Mouse (Mus musculus) liver, adult (tissue): Measurements from ENCODE around the gene Gm19684.
"Not testable (repeated sequence)": the region's sequence is repeated elsewhere in the genome, so short reads cannot be mapped to it uniquely, and the experiment has no call there.

ENCODE experiments used
- GATA4 ChIP-seq: IDR thresholded peaks from 2 replicates; pipeline ENCODE4 v1.6.1; 2014; ENCODE audit warnings: mild to moderate bottlenecking, low read length; ENCODE audit not compliant: insufficient replicate concordance

The Gm19684 gene

DNA sequence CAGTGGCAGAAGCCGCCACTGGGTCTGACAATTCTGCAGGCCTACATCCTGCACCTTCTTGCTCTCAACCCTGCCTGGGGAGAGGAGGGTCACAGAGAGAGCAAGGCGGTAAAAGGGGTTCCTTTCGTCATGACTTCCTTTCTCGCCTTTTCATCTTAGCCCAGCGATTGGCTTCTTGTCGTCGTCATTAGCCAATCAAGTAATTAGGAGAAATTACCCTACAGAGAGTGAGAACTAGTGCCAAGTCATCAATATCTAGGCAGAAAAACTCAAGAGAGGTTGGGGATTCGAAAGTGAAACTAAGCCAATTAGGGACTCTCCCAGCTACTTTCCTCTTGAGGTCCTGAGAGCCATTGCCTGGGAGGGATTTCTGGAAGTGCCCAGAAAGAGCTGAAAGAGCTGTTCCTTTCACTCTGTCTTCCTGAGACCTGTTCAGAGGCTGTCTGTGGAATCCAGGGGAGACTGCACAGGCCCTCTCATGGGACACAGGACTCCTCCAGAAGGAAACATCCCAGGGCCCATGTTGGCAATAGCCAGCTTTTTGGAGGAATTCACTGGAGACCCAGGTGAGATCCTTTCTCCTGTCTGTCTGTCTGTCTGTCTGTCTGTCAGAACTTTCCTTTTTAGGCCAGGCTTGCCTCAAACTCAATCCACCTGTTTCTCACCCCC lies at the start of gene Gm19684:
Gm19684 (plus strand) TSS at position 327 of the 669 bp plus-strand sequence.
- not testable (repeated sequence) for TF ChIP-seq GATA4

DNA sequence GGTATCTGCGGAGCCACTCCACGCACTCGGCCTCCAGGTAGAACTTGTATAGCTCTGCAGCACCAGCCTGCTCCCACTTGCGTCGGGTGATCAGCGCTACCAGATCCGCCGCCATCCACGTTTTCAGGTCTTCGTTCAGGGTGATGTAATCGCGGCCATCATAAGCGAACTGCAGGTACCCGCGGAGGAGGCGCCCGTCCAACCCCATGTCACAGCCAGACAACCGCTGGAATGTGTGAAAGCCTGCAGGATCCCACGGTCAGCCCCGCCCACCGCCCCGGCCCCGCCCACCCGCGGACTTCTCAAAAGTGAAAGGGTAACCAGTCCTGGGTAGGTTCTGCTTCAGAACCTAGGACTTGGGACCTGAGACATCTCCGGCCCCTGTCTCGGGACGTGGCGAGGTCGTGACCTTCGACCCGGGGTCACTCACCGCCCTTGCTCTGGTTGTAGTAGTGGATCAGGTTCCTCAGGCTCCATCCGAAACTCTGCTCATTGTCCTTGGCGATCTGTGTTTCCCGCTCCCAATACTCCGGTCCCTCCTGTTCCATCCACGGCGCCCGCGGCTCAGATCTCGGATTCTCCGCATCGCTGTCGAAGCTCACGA lies 38.1 kb upstream of the Gm19684 start:
- no peak for TF ChIP-seq GATA4

DNA sequence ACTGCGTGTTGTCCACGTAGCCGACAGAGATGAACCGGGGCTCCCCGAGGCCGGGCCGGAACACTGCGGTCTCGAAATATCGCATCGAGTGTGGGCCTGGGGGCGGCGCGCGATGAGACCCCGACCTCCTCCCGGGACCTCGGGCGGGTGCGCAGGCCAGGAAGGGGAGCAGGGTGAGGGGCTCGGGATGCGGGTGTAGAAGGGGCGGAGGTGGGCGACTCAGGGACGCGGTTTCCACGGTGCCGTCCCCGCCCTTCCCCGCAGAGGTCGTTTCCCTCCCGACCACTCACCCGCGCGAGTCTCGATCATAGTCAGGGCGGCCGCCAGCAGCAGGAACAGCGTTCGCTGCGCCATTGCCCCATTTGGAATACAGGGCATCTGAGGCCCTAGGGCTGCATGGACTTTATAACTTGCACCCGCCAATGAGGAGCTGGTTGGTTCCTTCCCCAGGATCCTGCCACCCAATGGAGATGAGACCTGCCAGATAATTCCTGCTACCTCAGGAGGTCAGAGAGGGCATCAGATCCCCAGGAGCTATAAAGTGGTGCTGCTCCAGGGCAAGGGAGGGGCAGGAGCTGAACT lies 37.5 kb upstream of the Gm19684 start:
- TF ChIP-seq GATA4 = no peak

DNA sequence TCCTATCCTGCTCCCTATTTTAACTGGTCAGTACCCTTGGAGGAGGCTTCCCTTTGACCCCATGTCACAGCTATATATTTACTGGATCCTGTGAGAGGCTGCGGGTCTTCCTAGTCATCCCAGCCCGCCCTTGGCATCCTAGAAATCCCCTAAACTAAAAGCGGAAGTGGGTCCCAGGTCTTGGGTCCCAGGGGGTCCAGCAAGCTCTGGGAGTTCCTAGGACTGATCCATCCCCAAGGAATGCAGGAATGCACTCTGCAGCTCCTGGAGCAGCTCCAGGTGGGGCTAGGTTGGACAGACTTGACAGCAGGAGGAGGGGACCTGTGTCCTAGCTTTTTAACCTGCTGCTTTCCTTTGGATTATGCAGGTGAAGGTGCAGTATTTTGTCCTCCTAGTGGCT lies 27.5 kb upstream of the Gm19684 start:
- TF ChIP-seq GATA4 = no peak

DNA sequence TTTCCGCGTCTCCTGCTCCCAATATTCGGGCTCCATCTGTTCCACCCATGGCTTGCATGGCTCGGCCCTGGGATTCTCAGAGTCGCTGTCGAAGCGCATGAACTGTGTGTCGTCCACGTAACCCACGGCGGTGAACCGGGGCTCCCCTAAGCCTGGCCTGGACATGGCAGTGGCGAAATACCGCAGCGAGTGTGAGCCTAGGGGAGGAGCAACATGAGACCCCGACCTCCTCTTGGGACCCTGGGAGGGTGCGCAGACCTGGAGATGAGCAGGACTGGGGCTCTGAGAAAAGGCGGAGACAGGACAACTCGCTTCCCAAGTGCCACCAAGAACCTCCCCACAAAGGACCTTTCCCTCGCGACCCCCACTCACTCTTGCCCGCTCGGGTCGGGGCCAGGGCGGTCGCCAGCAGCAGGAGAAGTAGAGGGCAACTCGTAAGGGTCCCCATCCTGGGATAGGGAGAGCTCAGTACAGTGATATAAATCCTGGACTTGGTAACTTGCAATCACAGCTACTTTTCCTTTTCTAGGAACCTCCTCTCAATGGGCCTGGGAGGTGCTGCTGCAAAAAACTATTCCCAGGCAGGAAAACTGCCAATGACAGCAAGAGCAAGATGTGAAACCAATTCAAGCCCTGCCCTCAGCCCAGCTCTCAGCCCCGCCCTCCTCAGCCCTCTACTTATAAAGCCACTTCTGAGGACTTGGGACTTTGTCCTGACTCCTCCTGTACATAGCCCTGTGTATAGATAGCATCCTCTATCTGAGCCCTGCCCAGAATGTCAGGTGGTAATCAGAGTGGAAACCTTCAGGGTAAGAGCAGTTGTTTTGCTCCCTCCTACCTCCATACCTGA lies 7.7 kb downstream of the Gm19684 start, which contains the start of gene Gm7030:
Gm7030 (minus strand) TSS at position 458 of the 850 bp plus-strand sequence.
- not testable (repeated sequence) for TF ChIP-seq GATA4

DNA sequence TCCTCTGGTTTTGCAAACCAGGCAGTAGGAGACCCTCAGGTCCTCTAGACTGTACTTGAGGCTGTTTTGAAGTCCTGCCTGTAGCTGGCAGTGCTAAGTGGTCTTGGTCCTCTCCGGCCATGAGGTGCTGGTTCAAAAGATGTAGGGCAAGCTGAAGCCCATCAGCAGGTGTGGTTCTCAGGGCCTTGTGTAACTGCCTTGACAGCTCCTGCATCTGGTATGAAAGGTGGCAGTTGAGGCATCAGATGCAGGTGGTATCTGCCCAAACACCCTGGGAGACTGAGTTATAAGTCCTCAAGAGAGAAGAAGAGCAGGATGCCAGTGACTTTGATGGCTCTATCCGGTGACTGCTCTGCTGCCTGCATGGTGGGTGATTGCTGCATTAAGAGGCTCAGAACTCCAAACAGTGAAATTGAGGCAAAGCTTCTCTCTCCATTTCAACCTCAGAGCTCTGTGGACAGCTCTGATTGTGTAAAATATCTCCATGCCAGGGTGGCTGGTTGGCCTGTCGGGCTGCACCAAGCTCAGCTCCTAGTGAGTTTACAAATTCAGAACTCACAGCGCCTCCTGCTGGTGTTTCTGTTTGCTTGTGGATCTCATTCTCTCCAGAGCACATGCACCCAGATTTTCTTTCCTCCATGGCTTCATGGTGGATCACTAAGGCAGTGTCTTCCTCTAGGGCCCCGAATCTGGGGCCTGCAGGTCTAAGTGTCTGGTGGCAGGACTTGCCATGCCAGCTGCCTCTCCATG lies 10.2 kb downstream of the Gm19684 start:
- no peak for TF ChIP-seq GATA4

DNA sequence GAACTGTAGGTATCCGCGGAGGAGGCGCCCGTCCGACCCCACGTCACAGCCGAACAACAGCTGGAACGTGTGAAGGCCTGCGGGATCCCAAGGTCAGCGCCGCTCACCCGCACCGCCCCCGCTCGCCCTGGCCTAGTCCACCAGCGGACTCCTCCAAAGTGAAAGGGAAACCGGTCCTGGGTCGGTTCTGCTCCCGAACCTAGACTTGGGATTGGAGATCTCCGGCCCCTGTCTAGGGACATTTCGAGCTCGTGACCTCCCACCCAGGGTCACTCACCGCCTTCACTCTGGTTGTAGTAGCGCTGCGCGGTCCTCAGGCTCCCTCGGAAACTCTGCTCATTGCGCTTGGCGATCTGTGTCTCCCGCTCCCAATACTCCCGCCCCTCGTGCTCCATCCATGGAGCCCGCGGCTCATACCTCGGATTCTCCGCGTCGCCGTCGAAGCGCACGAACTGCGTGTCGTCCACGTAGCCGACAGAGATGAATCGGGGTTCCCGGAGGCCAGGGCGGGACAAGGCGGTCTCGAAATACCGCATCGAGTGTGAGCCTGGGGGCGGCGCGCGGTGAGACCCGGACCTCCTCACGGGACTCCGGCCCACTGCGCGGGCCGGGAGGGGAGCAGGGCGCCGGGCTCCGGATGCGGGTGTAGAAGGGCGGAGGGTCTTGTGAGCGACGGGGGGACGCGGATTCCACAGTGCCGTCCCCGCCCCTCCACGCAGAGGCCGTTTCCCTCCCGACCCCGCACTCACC lies 23.8 kb downstream of the Gm19684 start:
- TF ChIP-seq GATA4 = no peak

DNA sequence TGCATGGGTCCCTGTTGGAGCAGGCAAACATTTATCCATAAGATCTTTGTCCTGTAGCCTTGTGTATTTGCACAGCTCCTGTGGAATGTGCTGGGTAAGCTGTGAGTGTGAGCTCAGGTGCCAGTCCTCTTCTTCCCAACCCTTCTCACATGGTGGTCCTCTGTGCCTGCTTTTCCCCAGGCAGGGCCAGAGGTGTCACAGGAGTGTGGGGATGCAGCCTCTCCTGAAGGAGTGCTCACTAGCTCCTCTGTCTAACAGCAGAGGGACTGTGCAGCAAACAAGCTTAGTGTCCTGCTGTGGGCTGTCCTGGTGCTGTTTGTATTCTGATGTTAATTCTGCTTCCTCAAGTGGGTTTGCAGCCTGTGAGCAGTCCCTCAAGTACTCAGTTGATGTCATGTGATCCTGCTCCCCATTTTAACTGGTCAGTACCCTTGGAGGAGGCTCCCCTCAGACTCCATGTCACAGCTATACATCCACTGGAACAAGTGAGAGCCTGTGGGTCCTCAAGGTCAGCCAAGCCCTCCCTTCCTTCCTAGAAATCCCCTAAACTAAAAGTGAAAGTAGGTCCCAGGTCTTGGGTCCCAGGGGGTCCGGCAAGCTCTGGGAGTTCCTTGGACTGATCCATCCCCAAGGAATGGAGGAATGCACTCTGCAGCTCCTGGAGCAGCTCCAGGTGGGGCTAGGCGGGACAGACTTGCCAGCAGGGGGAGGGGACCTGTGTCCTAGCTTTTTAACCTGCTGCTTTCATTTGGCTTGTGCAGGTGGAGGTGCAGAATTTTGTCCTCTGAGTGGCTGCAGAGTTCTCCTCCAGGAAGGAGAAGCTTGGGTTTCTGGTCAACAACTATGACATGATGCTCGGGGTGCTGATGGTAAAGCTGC lies 33.0 kb downstream of the Gm19684 start:
- TF ChIP-seq GATA4 = no peak

DNA sequence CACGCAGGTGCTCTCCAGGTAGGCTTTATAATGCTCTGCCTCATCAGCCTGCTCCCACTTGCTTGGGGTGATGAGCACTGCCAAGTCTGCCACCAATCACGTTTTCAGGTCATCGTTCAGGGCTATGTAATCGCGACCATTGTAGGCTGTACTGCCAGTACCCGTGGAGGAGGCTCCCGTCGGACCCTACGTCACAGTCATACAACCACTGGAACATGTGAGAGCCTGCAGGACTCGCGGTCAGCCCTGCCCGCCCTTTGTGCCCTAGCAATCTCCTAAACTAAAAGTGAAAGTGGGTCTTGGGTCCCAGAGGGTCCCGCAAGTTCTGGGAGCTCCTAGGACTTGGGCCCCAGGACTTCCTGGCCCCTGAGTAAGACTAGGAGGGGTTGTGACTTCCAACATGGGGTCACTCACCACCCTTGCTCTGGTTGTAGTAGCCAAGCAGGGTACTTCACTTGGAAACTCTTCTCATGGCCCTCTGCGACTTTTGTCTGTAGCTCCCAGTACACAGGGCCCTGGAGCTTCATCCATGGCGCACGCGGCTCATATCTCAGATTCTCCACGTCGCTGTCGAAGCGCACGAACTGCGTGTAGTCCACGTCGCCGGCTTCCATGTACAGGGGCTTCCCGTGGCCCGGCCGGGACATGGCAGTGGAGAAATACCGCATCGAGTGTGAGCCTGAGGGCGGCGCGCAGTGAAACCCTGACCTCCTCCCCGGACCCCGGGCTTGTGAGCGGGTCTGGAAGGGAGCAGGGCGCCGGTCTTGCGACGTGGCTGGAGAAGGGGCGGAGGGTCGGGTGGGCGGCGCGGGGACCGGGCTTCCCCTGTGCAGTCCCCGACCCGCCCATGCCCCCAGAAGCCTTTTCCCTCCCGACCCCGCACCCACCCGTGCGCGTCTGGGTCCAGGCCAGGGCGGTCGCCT lies 39.9 kb downstream of the Gm19684 start:
- TF ChIP-seq GATA4 = no peak

DNA sequence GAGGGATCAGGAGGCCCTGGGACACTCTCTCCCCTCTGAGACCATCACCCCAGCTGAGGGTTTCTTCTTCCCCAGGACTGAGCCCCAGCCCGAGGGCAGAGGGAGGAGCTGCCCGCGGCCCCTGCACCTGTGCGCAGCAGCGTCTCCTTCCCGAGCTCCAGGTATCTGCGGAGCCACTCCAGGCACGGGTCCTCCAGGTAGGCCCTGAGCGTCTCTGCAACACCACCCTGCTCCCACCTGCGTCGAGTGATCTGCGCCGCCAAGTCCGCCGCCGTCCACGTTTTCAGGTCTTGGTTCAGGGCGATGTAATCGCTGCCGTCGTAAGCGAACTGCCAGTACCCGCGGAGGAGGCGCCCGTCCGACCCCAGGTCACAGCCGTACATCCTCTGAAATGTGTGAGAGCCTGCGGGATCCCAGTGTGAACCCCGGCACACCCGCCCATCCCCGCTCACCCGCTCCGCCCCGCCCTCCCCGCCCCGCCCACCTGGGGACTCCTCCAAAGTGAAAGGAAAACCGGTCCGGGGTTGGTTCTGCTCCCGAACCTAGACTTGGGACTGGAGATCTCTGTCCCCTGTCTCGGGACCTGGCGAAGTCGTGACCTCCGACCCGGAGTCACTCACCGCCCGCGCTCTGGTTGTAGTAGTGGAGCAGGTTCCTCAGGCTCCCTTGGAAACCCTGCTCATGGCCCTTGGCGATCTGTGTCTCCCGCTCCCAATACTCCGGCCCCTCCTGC lies 46.0 kb downstream of the Gm19684 start:
- no peak for TF ChIP-seq GATA4

DNA sequence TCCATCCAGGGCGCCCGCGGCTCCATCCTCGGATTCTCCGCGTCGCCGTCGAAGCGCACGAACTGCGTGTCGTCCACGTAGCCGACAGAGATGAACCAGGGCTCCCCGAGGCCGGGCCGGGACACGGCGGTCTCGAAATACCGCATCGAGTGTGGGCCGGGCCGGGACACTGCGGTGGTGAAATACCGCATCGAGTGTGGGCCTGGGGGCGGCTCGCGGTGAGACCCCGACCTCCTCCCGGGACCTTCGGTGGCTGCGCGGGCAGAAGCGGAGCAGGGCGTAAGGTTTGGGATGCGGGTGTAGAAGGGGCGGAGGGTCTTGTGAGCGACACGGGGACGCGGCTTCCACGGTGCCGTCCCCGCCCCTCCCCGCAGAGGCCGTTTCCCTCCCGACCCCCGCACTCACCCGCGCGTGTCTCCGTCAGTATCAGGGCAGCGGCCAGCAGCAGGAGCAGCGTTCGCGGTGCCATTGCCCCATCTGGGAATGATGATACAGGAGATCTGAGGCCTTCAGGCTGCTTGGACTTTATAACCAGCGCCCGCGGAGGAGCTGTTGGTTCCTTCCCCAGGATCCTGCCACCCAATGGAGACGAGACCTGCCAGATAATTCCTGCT lies 46.7 kb downstream of the Gm19684 start, which contains the start of gene Gm8909:
Gm8909 (minus strand) TSS at position 499 of the 614 bp plus-strand sequence.
- no peak for TF ChIP-seq GATA4
